Mouse (Mus musculus): ENCODE data around the gene Sspo.

Sspo gene

GRCm38 (mm10) chr6:48447929-48448328 lies at the start of gene Sspo:
Sspo (plus strand) TSS chr6:48448229.
- no peak for TF ChIP-seq GATA4 (IDR thresholded peaks at IDR 0.05; ENCODE audit: insufficient replicate concordance, low read length)

DNA sequence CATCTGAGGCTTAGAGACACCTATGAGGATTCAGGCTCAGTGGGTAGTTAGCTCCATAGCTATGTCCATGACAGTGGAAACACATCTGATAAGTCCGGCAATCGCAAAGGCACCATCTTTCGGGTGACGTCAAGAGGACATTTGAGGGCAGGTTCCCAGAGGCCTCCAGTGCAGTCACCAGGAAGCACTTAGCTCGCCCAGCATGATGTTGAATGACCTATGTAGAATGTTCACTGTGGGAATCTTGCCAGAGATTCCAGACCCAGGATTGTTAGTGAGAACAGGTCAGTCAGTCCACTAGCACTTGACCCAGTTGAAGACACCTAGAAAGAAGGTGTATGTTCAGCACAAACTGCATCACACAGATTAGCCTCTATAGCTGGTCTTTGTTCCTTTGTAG lies 48.1 kb upstream of the Sspo start:
- no peak for TF ChIP-seq GATA4 (IDR thresholded peaks at IDR 0.05; ENCODE audit: insufficient replicate concordance, low read length)

DNA sequence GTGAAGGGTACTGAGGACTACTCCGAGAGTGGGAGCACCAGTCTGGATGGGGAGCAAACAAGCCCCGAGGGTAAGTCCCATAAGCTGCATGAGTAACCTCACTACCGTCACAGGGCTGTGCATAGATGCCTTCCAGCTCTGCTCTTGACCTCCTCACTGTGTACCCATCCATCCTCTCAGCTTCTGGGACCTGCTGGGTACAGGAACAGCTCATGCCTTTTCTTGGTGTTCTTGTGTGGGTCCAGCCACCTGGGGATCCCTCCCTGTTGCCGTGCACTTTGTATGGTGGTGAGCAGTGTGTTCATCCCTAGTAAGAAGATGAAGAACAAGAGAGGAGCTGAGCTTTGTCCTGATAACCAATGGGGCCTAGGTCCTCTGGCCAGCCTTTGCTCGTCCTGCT lies 44.0 kb upstream of the Sspo start:
- no peak for TF ChIP-seq GATA4 (IDR thresholded peaks at IDR 0.05; ENCODE audit: insufficient replicate concordance, low read length)

- no peak for TF ChIP-seq GATA4 (IDR thresholded peaks at IDR 0.05; ENCODE audit: insufficient replicate concordance, low read length)
Observed at GRCm38 (mm10) chr6:48409726-48410343, 38.2 kb upstream of the Sspo start.

DNA sequence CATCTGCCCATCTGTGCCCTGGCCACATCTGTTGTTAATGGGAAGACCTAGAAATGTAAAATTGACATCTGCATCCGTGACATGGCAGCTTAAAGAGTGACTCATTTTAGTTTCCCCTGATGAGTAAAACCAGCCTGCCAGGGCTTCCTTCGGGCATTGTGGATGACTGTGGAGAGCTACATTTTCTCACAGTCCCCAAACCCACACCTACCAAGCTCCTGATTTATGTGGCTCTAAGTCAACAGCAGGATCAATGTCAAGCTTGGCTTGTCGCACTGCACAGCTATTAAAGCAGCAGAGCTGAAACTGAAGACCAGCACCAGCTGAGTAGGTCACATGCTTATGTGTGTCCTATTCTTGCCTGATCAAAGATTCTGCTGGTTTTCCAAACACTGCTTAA lies 37.5 kb upstream of the Sspo start:
- no peak for TF ChIP-seq GATA4 (IDR thresholded peaks at IDR 0.05; ENCODE audit: insufficient replicate concordance, low read length)

DNA sequence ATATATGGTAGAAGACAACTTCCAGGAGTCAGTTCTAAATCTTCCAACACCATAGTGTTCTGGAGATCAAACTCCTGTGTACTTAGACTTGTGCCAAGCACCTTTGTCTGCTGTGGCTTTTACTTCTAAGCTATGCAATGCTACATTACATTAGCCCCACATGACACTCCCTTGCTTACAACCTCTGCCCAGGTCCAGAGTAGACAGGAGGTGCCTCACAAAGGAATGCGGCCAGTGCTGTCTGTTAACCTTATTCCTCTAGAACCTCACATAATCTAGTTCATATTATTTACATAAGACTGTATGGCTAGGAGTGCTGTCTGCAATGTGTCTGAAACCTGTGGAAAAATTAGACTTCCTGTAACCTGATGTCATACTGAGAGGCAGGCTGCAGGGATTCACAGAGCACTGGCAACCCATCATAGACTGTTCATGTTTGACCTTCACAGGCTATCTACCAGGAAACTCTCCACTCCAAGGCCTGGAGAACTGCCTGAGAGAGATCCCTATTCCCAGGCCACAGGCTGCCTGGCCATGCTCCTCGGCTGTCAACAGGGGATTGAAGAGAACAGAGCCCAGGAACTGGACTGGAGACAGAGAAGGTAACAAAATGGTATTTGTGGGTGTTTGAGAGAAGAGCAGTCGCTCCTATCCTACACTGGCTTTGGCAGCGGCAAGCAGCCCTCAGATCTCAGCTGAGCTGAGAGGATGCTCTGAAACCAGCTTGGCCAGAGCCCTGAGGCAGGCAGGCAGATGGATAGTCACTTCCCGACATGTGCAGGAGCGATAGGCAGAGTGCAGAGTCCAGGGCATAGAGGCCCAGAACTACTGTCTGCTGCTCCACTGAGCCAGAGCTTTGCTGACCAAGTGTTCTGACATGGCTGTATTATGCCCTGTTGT lies 36.6 kb upstream of the Sspo start:
- no peak for TF ChIP-seq GATA4 (IDR thresholded peaks at IDR 0.05; ENCODE audit: insufficient replicate concordance, low read length)

DNA sequence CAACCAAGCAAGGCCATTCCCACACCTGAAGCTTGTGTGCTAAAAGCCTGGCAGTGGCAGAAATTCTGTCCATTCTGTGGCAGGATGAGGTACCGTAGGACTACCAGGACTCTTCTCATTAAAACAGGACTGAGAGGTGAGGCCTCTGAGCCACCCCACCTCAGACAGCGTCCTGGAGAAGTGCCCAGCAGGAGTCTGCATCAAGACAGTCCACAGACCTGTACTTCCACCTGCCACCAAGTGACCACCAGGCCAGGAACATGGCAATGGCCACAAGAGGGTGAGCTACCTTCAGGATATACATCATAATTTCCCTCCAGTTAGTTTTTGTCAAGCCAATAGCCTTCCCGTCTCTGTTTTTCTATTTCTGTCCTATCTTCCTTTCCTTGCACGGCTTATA lies 35.9 kb upstream of the Sspo start:
- no peak for TF ChIP-seq GATA4 (IDR thresholded peaks at IDR 0.05; ENCODE audit: insufficient replicate concordance, low read length)

DNA sequence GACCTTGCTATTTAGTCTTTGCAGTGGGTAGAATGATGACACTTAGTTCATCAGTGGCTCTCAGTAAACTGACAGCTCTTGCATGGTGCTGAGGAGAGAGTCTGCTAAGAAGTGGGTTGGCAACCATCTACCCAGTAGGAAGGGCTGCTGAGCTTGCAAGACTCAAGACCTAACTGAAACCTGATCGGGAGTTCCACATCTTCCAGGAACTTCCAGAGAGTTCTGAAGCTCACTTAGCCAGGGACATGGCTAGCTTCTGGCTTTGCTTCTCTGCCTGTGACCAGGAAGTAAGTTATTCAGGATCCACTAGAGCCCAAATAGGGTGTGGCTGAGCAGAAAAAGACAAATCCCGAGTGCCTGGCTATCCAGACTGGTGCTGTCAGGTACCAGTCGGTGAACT lies 35.4 kb upstream of the Sspo start:
- TF ChIP-seq GATA4 (IDR thresholded peaks at IDR 0.05; ENCODE audit: insufficient replicate concordance, low read length): no peak

GRCm38 (mm10) chr6:48413081-48413480 lies 34.9 kb upstream of the Sspo start:
- TF ChIP-seq GATA4 (IDR thresholded peaks at IDR 0.05; ENCODE audit: insufficient replicate concordance, low read length): no peak

- no peak for TF ChIP-seq GATA4 (IDR thresholded peaks at IDR 0.05; ENCODE audit: insufficient replicate concordance, low read length)
Observed at GRCm38 (mm10) chr6:48414886-48415285, 33.1 kb upstream of the Sspo start.

DNA sequence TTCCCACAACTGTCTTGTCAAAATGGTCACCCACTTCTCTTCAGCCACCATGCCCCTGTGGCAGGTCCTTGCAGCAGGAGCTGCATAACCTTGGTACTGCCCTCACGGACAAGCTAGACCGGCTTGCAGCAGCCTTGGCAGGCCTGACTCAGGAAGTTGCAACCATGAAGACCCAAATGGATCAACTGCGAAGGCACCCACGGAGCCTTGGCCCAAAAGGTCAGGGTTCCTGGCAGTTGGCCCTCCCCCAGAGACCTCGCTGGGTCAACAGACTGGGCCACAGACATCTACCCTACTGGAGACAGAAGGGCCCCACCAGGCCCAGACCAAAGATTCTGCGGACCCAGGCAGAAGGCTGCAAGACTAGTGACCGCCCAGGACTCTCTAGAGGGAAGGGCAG lies 32.4 kb upstream of the Sspo start:
- TF ChIP-seq GATA4 (IDR thresholded peaks at IDR 0.05; ENCODE audit: insufficient replicate concordance, low read length): no peak

- TF ChIP-seq GATA4 (IDR thresholded peaks at IDR 0.05; ENCODE audit: insufficient replicate concordance, low read length): no peak
Observed at GRCm38 (mm10) chr6:48416486-48416885, 31.5 kb upstream of the Sspo start.

GRCm38 (mm10) chr6:48420647-48421046 lies 27.4 kb upstream of the Sspo start:
- TF ChIP-seq GATA4 (IDR thresholded peaks at IDR 0.05; ENCODE audit: insufficient replicate concordance, low read length): no peak

DNA sequence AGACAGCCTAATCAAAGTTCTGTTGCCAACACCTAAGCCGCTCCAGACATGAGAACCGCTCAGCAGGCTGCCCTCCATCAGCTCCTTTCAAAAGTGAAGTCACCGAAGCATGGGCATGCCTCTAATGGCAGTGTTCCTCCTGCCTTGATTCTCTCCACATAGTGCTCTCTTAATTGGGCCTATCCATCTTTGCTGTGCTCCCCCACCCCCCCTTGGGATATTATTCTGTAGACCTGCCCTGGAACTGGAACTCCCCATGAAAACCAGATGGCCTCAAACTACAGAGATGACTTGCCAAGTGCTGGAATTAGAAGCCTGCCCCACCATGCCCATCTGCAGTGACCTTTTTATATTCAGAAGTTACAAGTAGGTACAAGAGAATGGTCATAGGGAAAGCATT lies 24.7 kb upstream of the Sspo start:
- TF ChIP-seq GATA4 (IDR thresholded peaks at IDR 0.05; ENCODE audit: insufficient replicate concordance, low read length): no peak

GRCm38 (mm10) chr6:48424074-48424473 lies 24.0 kb upstream of the Sspo start:
- TF ChIP-seq GATA4 (IDR thresholded peaks at IDR 0.05; ENCODE audit: insufficient replicate concordance, low read length): no peak

DNA sequence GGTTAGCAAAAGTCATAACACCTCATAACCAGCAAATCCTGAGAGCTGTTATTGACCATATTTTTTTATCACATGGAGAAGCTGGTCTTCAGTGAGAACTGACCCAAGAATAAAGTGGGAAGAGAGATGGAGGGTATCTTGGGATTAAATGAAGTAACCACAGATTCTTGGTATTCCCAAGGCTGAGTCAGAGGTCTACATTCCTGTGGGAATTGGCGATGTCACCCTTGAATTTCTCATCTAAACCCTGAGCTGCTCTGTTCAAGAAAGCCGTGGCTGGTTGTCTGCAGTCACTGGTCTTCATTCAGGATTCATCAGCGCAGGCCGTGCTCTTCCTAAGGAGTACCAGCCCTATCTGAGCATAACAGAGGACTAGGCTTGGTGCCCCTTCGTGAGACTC lies 21.1 kb upstream of the Sspo start:
- TF ChIP-seq GATA4 (IDR thresholded peaks at IDR 0.05; ENCODE audit: insufficient replicate concordance, low read length): no peak

All from liver, adult (tissue).